In genomic region chr8:107613411-107613810, GRCm38 (mm10) we compare ENCODE assay signal across 28 mouse cellular contexts. TPM values are rescaled to one million over a fixed set of nuclear protein-coding genes. Genes with fewer than 3 reads are reported as not detected.
DNase-seq lines count a peak whose midpoint lies in the region; ATAC-seq lines count a peak whose summit lies in the region.
"Had no signal": no experiment of that assay in that cellular context is flagged by ENCODE, and none has a peak within 500 bp of the region (broad histone marks: within the 10 kb centered on the region; RNA-seq: fewer than 3 reads in every experiment).

No protein-coding gene starts in this region.

- peaks cover 22% of the 10 kb centered on the region for H3K4me1 ChIP-seq in limb, embryonic 13.5 days
- H3K4me1 ChIP-seq: embryonic facial prominence, embryonic 15.5 days had no signal

- no peak overlapping the region for H3K9ac ChIP-seq in limb, embryonic 13.5 days
- H3K9ac ChIP-seq: embryonic facial prominence, embryonic 13.5 days; embryonic facial prominence, embryonic 15.5 days; forebrain, embryonic 12.5 days had no signal

- 0 out of 2 replicates have a peak overlapping the region, but pooled peaks have one; percentile 0 for H3K27ac ChIP-seq in limb, embryonic 13.5 days
- H3K27ac ChIP-seq: embryonic facial prominence, embryonic 13.5 days; embryonic facial prominence, embryonic 15.5 days; forebrain, embryonic 10.5 days; forebrain, embryonic 12.5 days had no signal

- WGBS in limb, embryonic 13.5 days = 69% methylated on average over 6 of the region's 6 CpGs

- no peaks in the 10 kb centered on the region for H3K36me3 ChIP-seq in limb, embryonic 13.5 days
- H3K36me3 ChIP-seq: embryonic facial prominence, embryonic 13.5 days; embryonic facial prominence, embryonic 15.5 days; forebrain, embryonic 10.5 days; forebrain, embryonic 12.5 days; G1E had no signal

- intact Hi-C loops in heart, postnatal 25 days (cut with DNase I) = no loop called here

- H3K4me3 ChIP-seq in limb, embryonic 13.5 days = no peak overlapping the region
- H3K4me3 ChIP-seq: embryonic facial prominence, embryonic 13.5 days; embryonic facial prominence, embryonic 15.5 days; erythroblast, embryonic 14.5 days; forebrain, embryonic 10.5 days; forebrain, embryonic 12.5 days had no signal

- DNase-seq in heart, adult 11 months = peak; percentile 74
- DNase-seq in heart, postnatal 25 days (ENCODE audit: low spot score) = no peak
- peak; percentile 0 for DNase-seq in testis, postnatal 10 days (ENCODE audit: low spot score)
- DNase-seq in testis, postnatal 14 days (ENCODE audit: low spot score) = no peak
- no peak for DNase-seq in adrenal gland, postnatal 14 days
- DNase-seq in frontal cortex, postnatal 10 days (ENCODE audit: low spot score in 2 of 2) = no peak
- DNase-seq: adrenal gland, adult 8-10 months; adrenal gland, postnatal 25 days; B cell, adult 2 months; cerebellum, adult 11 months; cerebellum, adult 18-20 months; cerebellum, adult 8-10 months; cerebellum, adult 9-11 months; cerebellum, postnatal 14 days; cerebellum, postnatal 36 days; embryo, embryonic 11 days had no signal

- H3K4me2 ChIP-seq in limb, embryonic 13.5 days (replicated peaks) = no peak overlapping the region
- H3K4me2 ChIP-seq: embryonic facial prominence, embryonic 13.5 days; embryonic facial prominence, embryonic 15.5 days; forebrain, embryonic 12.5 days had no signal

- ATAC-seq in limb, embryonic 13.5 days (ENCODE audit: low FRiP score, low read depth) = no peak
- ATAC-seq: activated CD4-positive, CD25-positive, alpha-beta regulatory T cell, adult 4 months; CD4-positive, CD25-positive, alpha-beta regulatory T cell, adult 4 months; forebrain, embryonic 14.5 days; Patski had no signal

- H3K9me3 ChIP-seq in limb, embryonic 13.5 days = no peaks in the 10 kb centered on the region
- H3K9me3 ChIP-seq: embryonic facial prominence, embryonic 13.5 days; embryonic facial prominence, embryonic 15.5 days; forebrain, embryonic 10.5 days; forebrain, embryonic 12.5 days; G1E had no signal

- H3K27me3 ChIP-seq in limb, embryonic 13.5 days = no peaks in the 10 kb centered on the region
- H3K27me3 ChIP-seq: CH12.LX; embryonic facial prominence, embryonic 13.5 days; embryonic facial prominence, embryonic 15.5 days; forebrain, embryonic 12.5 days had no signal

RNA-seq across cellular contexts. Expression of gene Psmd7, which starts 25.1 kb away (rescaled TPM):
- total RNA-seq in heart, postnatal 25 days (2021) = 10 to 100 TPM; 80.4 to 89.9 TPM
- polyA plus RNA-seq in limb, embryonic 13.5 days (2015; fragmentation: Nextera tagmentation; extraction: Ambion mirVana) = 340 and 356 TPM in 2 replicates
- total RNA-seq in adrenal gland, postnatal 14 days (2021) = 98.0 and 98.6 TPM in 2 replicates

Comparison
In these comparisons a context has a peak if more than half of its experiments do, and no peak if none do; other contexts are left out.
1. DNase-seq: peak in heart, adult 11 months (single experiment) and testis, postnatal 10 days (single experiment); none in heart, postnatal 25 days (single experiment), testis, postnatal 14 days (single experiment), adrenal gland, postnatal 14 days (single experiment) and frontal cortex, postnatal 10 days (0 of 2).